Mouse (Mus musculus) layer of hippocampus, adult 9-11 months (tissue): ENCODE results near the gene Olfr3.

ENCODE experiments used
- DNase-seq: peaks from one replicate; pipeline ENCODE4 v3.0.0; 2022

Gene Olfr3

GRCm38 (mm10) chr2:36816932-36817331 lies at the start of gene Olfr3:
Olfr3 (minus strand) TSS chr2:36817032.
- no peak for DNase-seq

GRCm38 (mm10) chr2:36862560-36862959 lies 45.7 kb upstream of the Olfr3 start, which contains the start of gene Olfr351:
Olfr351 (minus strand) TSS chr2:36862660.
- DNase-seq: no peak

GRCm38 (mm10) chr2:36846010-36846409 lies 29.2 kb upstream of the Olfr3 start, which contains the start of gene Olfr350:
Olfr350 (plus strand) TSS chr2:36846310.
- no peak for DNase-seq

GRCm38 (mm10) chr2:36790238-36790637 lies 26.6 kb downstream of the Olfr3 start, which contains the start of gene Olfr50:
Olfr50 (plus strand) TSS chr2:36790538.
- no peak for DNase-seq

- DNase-seq: no peak
Observed at GRCm38 (mm10) chr2:36783976-36784375, 32.9 kb downstream of the Olfr3 start, which contains the start of gene Olfr348. Olfr348 (plus strand) TSS chr2:36784276.
